Mouse (Mus musculus): ENCODE measurements around the gene Cox8a. TPM values are rescaled to one million over a fixed set of nuclear protein-coding genes. Genes with fewer than 3 reads are reported as not detected.

The Cox8a gene
- polyA plus RNA-seq (2012; ENCODE audit: low replicate concordance): 209 and 282 TPM in 2 replicates

GRCm38 (mm10) chr19:7217162-7217925 is at the start of gene Cox8a:
TSS of gene Cox8a (minus strand) at chr19:7217616.

GRCm38 (mm10) chr19:7240782-7241690 is 23.6 kb upstream of the Cox8a start, which contains the start of gene Naa40:
TSS of gene Naa40 (minus strand) at chr19:7241183.

GRCm38 (mm10) chr19:7205753-7206736 is 11.4 kb downstream of the Cox8a start, which contains the start of gene Otub1:
TSS of gene Otub1 (minus strand) at chr19:7206316.

Other genes with a start within 250 kb of the Cox8a start
- 184 and 260 TPM in 2 replicates for gene Ppp1r14b, start 242.6 kb downstream of the Cox8a start, polyA plus RNA-seq (2012; ENCODE audit: low replicate concordance)
- gene Plcb3, start 241.1 kb downstream of the Cox8a start, polyA plus RNA-seq (2012; ENCODE audit: low replicate concordance): 19.1 and 35.7 TPM in 2 replicates
- 149 and 301 TPM in 2 replicates for gene Fkbp2, start 237.1 kb downstream of the Cox8a start, polyA plus RNA-seq (2012; ENCODE audit: low replicate concordance)
- gene Vegfb, start 230.0 kb downstream of the Cox8a start, polyA plus RNA-seq (2012; ENCODE audit: low replicate concordance): 55.0 and 101 TPM in 2 replicates
- 38.4 and 52.0 TPM in 2 replicates for gene Dnajc4, start 225.0 kb downstream of the Cox8a start, polyA plus RNA-seq (2012; ENCODE audit: low replicate concordance)
- 15.5 and 16.2 TPM in 2 replicates for gene Nudt22, start 221.5 kb downstream of the Cox8a start, polyA plus RNA-seq (2012; ENCODE audit: low replicate concordance)
- 3.4 and 3.5 TPM in 2 replicates for gene Trpt1, start 221.5 kb downstream of the Cox8a start, polyA plus RNA-seq (2012; ENCODE audit: low replicate concordance)
- 376 and 794 TPM in 2 replicates for gene Fermt3, start 198.1 kb downstream of the Cox8a start, polyA plus RNA-seq (2012; ENCODE audit: low replicate concordance)
- 21.6 and 62.7 TPM in 2 replicates for gene Stip1, start 177.6 kb downstream of the Cox8a start, polyA plus RNA-seq (2012; ENCODE audit: low replicate concordance)
- 16.2 and 22.9 TPM in 2 replicates for gene Macrod1, start 160.8 kb downstream of the Cox8a start, polyA plus RNA-seq (2012; ENCODE audit: low replicate concordance)
- 0.04 TPM in 1 of 2 replicates, not detected in the other for gene Flrt1, start 111.9 kb downstream of the Cox8a start, polyA plus RNA-seq (2012; ENCODE audit: low replicate concordance)
- 110 and 111 TPM in 2 replicates for gene Otub1, start 11.3 kb downstream of the Cox8a start, polyA plus RNA-seq (2012; ENCODE audit: low replicate concordance)
- gene Naa40, start 23.6 kb upstream of the Cox8a start, polyA plus RNA-seq (2012; ENCODE audit: low replicate concordance): 31.1 and 36.7 TPM in 2 replicates
- gene Rcor2, start 49.7 kb upstream of the Cox8a start, polyA plus RNA-seq (2012; ENCODE audit: low replicate concordance): 3.4 and 7.2 TPM in 2 replicates
- 328 and 668 TPM in 2 replicates for gene Mark2, start 124.2 kb upstream of the Cox8a start, polyA plus RNA-seq (2012; ENCODE audit: low replicate concordance)
- 29.3 and 36.2 TPM in 2 replicates for gene Spindoc, start 165.4 kb upstream of the Cox8a start, polyA plus RNA-seq (2012; ENCODE audit: low replicate concordance)
- gene 2700081O15Rik, start 200.0 kb upstream of the Cox8a start, polyA plus RNA-seq (2012; ENCODE audit: low replicate concordance): 6.9 and 8.3 TPM in 2 replicates